Mouse (Mus musculus) cerebellum, adult 2 months (tissue): ENCODE measurements around the gene Fxyd6. TPM values are rescaled to one million over a fixed set of nuclear protein-coding genes. Genes with fewer than 3 reads are reported as not detected.

ENCODE experiments used
- DNase-seq, 2 experiments: peaks; one replicate each; pipeline ENCODE4 v3.0.0; 2021
- H3K27ac ChIP-seq: fragments of 200-500 bp; 2 replicates; pipeline ENCODE4 v1.5.1; 2012; ENCODE audit warnings: low read length, control low read depth, inconsistent platforms; ENCODE audit not compliant: insufficient read depth
- H3K27me3 ChIP-seq: fragments of 200-500 bp; 2 replicates; pipeline ENCODE4 v1.6.1; 2012; ENCODE audit warnings: inconsistent platforms, mild to moderate bottlenecking, low read length, moderate library complexity; ENCODE audit not compliant: control insufficient read depth, insufficient read depth
- H3K4me1 ChIP-seq: fragments of 200-500 bp; 2 replicates; pipeline ENCODE4 v1.6.1; 2011; ENCODE audit warnings: low read length; ENCODE audit not compliant: control insufficient read depth, insufficient read depth
- H3K4me3 ChIP-seq: fragments of 200-500 bp; replicated peaks from 2 replicates; pipeline ENCODE3; 2011; ENCODE audit warnings: mild to moderate bottlenecking, low read depth, low read length, control low read depth; ENCODE audit not compliant: insufficient read depth
- CTCF ChIP-seq: fragments of 200-500 bp; IDR thresholded peaks from 2 replicates; pipeline ENCODE4 v1.5.1; 2011; ENCODE audit warnings: low read depth, mild to moderate bottlenecking, control low read depth, low read length, moderate library complexity, borderline replicate concordance; ENCODE audit not compliant: insufficient read depth
- POLR2A ChIP-seq: fragments of 200-500 bp; IDR thresholded peaks from 2 replicates; pipeline ENCODE4 v1.6.1; 2011; ENCODE audit warnings: low read length, control low read depth, borderline replicate concordance; ENCODE audit not compliant: insufficient read depth
- WGBS: fragments of 180-500 bp; shearing (Covaris S2); methylation state at CpG from one replicate; pipeline ENCODE4 v1.1.7; 2018; 5-methylcytosine and 5-hydroxymethylcytosine counted together
- polyA plus RNA-seq: library from polyadenylated mRNA; depleted of rRNA; stranded (reverse); fragments of >200 nt; gene quantifications from 2 replicates; pipeline ENCODE4 v1.2.3, GENCODE M21; 2012; rRNA removed

Gene Fxyd6
- 104 and 107 TPM in 2 replicates for polyA plus RNA-seq

- peak within 1 kb of the TSS; percentile 81 for H3K4me3 ChIP-seq
- peaks cover 4% of the 10 kb centered on the region for H3K4me1 ChIP-seq
- TF ChIP-seq CTCF (no peak), POLR2A (0 out of 2 replicates have a peak, but pooled peaks have one; percentile 21)
- WGBS: under 1% methylated on average over 28 of the region's 28 CpGs
- 0 out of 2 replicates have a peak within 1 kb of the TSS, but pooled peaks have one; percentile 8 for H3K27ac ChIP-seq
- no peaks in the 10 kb centered on the region for H3K27me3 ChIP-seq
- peak; percentile 61 to 71 for DNase-seq
Measured at GRCm38 (mm10) chr9:45370117-45370561, at the start of gene Fxyd6. TSS of gene Fxyd6 (plus strand) at chr9:45370185.

- 25% methylated on average over 6 of the region's 6 CpGs for WGBS
- DNase-seq: peak in 1 of 2 experiments; percentile 32
- H3K27me3 ChIP-seq: 0 out of 2 replicates have a peak, but pooled peaks cover 1% of the 10 kb centered on the region
- H3K27ac ChIP-seq: no peak overlapping the region
- no peak overlapping the region for H3K4me3 ChIP-seq
- no peak for TF ChIP-seq CTCF
- no peak for TF ChIP-seq POLR2A
- peaks cover 6% of the 10 kb centered on the region for H3K4me1 ChIP-seq
Measured at GRCm38 (mm10) chr9:45321465-45321864, 48.5 kb upstream of the Fxyd6 start.

GRCm38 (mm10) chr9:45321946-45322430 lies 48.0 kb upstream of the Fxyd6 start:
- Histone ChIP-seq H3K27ac (no peak overlapping the region), H3K27me3 (0 out of 2 replicates have a peak, but pooled peaks cover 1% of the 10 kb centered on the region), H3K4me1 (peaks cover 6% of the 10 kb centered on the region), H3K4me3 (no peak overlapping the region)
- 71% methylated on average over 4 of the region's 4 CpGs for WGBS
- TF ChIP-seq CTCF (no peak), POLR2A (no peak)
- no peak for DNase-seq

GRCm38 (mm10) chr9:45326390-45326789 lies 43.6 kb upstream of the Fxyd6 start:
- no peak for DNase-seq
- TF ChIP-seq POLR2A (no peak), CTCF (no peak)
- Histone ChIP-seq H3K4me1 (peaks cover 13% of the 10 kb centered on the region), H3K4me3 (no peak overlapping the region), H3K27me3 (no peaks in the 10 kb centered on the region), H3K27ac (no peak overlapping the region)
- 90% methylated on average over 9 of the region's 9 CpGs for WGBS

GRCm38 (mm10) chr9:45328263-45328662 lies 41.7 kb upstream of the Fxyd6 start:
- DNase-seq: no peak
- H3K4me1 ChIP-seq: peaks cover 9% of the 10 kb centered on the region; the same call in 1 of the 2 replicates
- H3K27ac ChIP-seq: no peak overlapping the region
- no peak overlapping the region for H3K4me3 ChIP-seq
- WGBS: 89% methylated on average over 4 of the region's 4 CpGs
- TF ChIP-seq CTCF (no peak), POLR2A (no peak)
- H3K27me3 ChIP-seq: no peaks in the 10 kb centered on the region

GRCm38 (mm10) chr9:45329577-45329976 lies 40.4 kb upstream of the Fxyd6 start:
- DNase-seq: no peak
- no peak overlapping the region for H3K4me3 ChIP-seq
- H3K4me1 ChIP-seq: peaks cover 9% of the 10 kb centered on the region; the same call in 1 of the 2 replicates
- H3K27ac ChIP-seq: no peak overlapping the region
- no peaks in the 10 kb centered on the region for H3K27me3 ChIP-seq
- WGBS: 93% methylated on average over 6 of the region's 6 CpGs
- TF ChIP-seq POLR2A (no peak), CTCF (no peak)

GRCm38 (mm10) chr9:45337406-45337805 lies 32.6 kb upstream of the Fxyd6 start:
- no peaks in the 10 kb centered on the region for H3K27me3 ChIP-seq
- no peak overlapping the region for H3K4me3 ChIP-seq
- no peak for DNase-seq
- H3K4me1 ChIP-seq: no peaks in the 10 kb centered on the region
- WGBS: 86% methylated on average over 2 of the region's 2 CpGs
- no peak overlapping the region for H3K27ac ChIP-seq
- TF ChIP-seq CTCF (no peak), POLR2A (no peak)

- H3K4me1 ChIP-seq: peaks cover 6% of the 10 kb centered on the region; the same call in 1 of the 2 replicates
- TF ChIP-seq CTCF (no peak), POLR2A (no peak)
- H3K4me3 ChIP-seq: no peak overlapping the region
- WGBS: 61% methylated on average over 3 of the region's 3 CpGs
- H3K27me3 ChIP-seq: no peaks in the 10 kb centered on the region
- H3K27ac ChIP-seq: no peak overlapping the region
- DNase-seq: no peak
Measured at GRCm38 (mm10) chr9:45343066-45343465, 26.9 kb upstream of the Fxyd6 start.
